Mouse (Mus musculus): ENCODE measurements around the gene Hist1h3i. TPM values are rescaled to one million over a fixed set of nuclear protein-coding genes. Genes with fewer than 3 reads are reported as not detected.
"Not testable (repeated sequence)": the region's sequence is repeated elsewhere in the genome, so short reads cannot be mapped to it uniquely, and the experiment has no call there.

Hist1h3i gene
- total and polyA plus RNA-seq, 2 experiments from 2014 or later: 20.0 to 291 TPM

DNA sequence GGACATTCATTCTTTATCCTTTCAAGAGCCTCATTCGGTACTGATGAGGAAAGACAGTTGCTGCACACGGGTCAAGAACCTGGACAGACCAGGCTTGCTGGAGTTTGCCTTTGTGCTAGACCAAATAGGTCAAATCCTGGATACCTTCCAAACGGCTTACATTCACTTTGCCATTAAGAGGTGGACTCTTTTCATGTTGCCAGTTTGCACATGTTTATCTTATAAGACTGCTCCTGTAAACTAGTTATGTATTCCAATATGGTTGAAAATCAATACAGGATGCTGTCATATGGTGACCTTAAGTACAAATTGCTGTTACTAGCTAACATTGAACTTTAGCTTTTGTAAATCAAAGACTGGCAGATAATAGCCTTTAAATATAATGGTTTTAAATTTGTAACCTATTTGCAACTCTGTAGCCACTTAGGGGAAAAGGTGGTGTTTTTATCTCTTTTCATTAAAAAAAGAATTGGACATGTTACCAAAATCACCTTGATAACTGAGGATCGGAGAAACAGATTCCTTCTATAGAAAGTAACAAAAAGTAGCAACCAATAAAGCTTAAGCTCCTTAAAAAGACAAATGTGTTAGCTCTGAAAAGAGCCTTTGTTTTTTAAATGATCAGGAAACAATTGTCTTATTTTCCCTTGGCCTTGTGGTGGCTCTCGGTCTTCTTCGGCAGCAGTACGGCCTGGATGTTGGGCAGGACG is 3.2 kb upstream of the Hist1h3i start:
- peak overlapping the region; percentile 58; the same call in 1 of the 2 replicates for H3K27ac ChIP-seq (ENCODE audit: low read depth, low read length)
- H3K4me3 ChIP-seq (ENCODE audit: low read depth, low read length): peak overlapping the region; percentile 39
- H3K36me3 ChIP-seq (ENCODE audit: insufficient read depth): no peaks in the 10 kb centered on the region
- no peaks in the 10 kb centered on the region for H3K9me3 ChIP-seq (ENCODE audit: low read length)
- WGBS: 2% methylated on average over 8 of the region's 8 CpGs
- H3K27me3 ChIP-seq (ENCODE audit: insufficient read depth, low read length): no peaks in the 10 kb centered on the region
- peak overlapping the region; percentile 62 for H3K4me2 ChIP-seq (ENCODE audit: low read depth)
- ATAC-seq (no peak), DNase-seq (no peak)
- H3K4me1 ChIP-seq (ENCODE audit: insufficient read depth): peaks cover 17% of the 10 kb centered on the region
- no peak for TF ChIP-seq CTCF (IDR thresholded peaks at IDR 0.05; ENCODE audit: low read depth)
- 0 out of 2 replicates have a peak overlapping the region, but pooled peaks have one; percentile 33 for H3K9ac ChIP-seq

DNA sequence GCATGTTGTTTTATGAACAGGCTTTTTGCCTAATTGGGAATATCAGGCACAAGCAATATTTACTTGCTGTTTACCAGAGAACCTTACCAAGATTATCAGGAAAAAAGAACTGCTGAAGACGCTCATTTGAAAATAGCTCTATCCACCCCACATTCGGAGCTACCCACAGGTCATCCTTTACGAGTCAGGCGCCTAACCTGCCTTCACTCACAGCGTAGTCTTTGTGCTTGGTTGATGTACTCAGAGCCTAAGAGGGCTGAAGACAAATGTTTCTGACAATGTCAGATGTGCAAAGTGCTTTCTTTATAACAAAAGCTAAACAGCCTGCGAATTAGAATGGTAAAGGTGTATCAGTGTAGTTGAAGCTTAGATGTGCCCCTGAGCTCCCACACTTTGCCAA is 1.1 kb upstream of the Hist1h3i start:
- Histone ChIP-seq H3K9me3 (ENCODE audit: low read length) (no peaks in the 10 kb centered on the region), H3K9ac (no peak overlapping the region), H3K4me1 (ENCODE audit: insufficient read depth) (peaks cover 29% of the 10 kb centered on the region), H3K4me2 (ENCODE audit: low read depth) (no peak overlapping the region; the same call in 1 of the 2 replicates), H3K36me3 (ENCODE audit: insufficient read depth) (no peaks in the 10 kb centered on the region), H3K27me3 (ENCODE audit: insufficient read depth, low read length) (no peaks in the 10 kb centered on the region), H3K27ac (ENCODE audit: low read depth, low read length) (no peak overlapping the region), H3K4me3 (ENCODE audit: low read depth, low read length) (no peak overlapping the region)
- TF ChIP-seq CTCF (IDR thresholded peaks at IDR 0.05; ENCODE audit: low read depth): no peak
- no peak for DNase-seq
- 21% methylated on average over 6 of the region's 6 CpGs for WGBS
- ATAC-seq: no peak

DNA sequence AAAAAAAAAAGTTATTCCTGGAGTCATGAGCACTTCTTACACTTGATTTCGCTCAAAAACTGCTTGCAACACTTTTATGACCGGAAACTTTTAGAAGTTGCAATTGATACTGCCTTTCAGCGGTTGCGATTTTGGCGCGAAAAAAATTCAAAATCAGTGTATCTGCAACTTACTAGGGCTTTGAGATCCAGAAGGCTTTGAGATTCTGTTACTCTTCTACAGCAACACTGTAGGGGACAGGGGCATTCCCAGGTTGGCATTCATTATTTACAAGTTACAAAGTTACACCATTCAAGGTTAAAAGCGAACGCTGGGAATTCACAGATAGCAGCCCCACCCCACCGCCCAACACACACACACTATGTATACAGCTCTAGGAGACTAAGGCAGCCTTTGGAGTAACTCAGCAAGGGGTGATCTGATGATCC is 578 bp upstream of the Hist1h3i start:
- TF ChIP-seq CTCF (IDR thresholded peaks at IDR 0.05; ENCODE audit: low read depth): no peak
- Histone ChIP-seq H3K4me1 (ENCODE audit: insufficient read depth) (peaks cover 29% of the 10 kb centered on the region), H3K36me3 (ENCODE audit: insufficient read depth) (no peaks in the 10 kb centered on the region), H3K4me3 (ENCODE audit: low read depth, low read length) (peak overlapping the region; percentile 39), H3K27ac (ENCODE audit: low read depth, low read length) (no peak overlapping the region), H3K9ac (no peak overlapping the region), H3K9me3 (ENCODE audit: low read length) (no peaks in the 10 kb centered on the region), H3K27me3 (ENCODE audit: insufficient read depth, low read length) (no peaks in the 10 kb centered on the region), H3K4me2 (ENCODE audit: low read depth) (peak overlapping the region; percentile 76)
- peak; percentile 61 for DNase-seq
- 2% methylated on average over 9 of the region's 9 CpGs for WGBS
- no peak for ATAC-seq

DNA sequence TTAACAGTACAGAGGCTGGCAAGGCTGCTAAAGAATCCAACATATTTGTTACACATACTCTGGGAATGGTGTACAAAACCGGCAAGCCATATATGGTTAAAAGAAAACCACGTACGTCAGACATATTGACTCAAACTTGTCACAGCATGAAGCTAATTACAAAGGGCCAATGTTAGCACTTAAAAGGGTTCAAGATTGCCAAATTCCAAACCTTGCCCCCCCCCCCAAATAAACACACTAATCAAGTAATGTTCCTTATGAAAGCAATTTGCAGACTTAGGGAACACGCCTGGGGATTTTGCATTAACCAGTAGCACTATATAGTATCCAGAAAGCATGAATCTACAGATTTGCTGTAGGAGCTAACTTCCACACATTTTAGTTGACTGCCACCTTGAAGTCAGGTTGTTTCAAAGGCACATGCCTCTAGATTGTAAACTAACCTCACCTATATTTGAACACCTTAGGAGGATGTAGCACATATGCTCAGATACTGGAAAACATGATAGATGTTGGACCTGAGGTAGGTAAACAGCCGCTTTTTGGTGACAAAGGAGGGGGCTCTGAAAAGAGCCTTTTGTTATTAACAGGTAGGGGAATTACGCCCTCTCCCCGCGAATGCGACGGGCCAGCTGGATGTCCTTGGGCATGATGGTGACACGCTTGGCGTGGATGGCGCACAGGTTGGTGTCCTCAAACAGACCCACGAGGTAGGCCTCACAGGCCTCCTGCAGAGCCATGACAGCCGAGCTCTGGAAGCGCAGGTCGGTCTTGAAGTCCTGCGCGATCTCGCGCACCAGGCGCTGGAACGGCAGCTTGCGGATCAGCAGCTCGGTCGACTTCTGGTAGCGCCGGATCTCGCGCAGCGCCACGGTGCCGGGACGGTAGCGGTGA is 562 bp downstream of the Hist1h3i start:
- H3K4me2 ChIP-seq (ENCODE audit: low read depth): peak overlapping the region; percentile 76
- not testable (repeated sequence) for H3K27me3 ChIP-seq (ENCODE audit: insufficient read depth, low read length); H3K36me3 ChIP-seq (ENCODE audit: insufficient read depth); H3K9me3 ChIP-seq (ENCODE audit: low read length)
- peak overlapping the region; percentile 57 for H3K9ac ChIP-seq
- ATAC-seq (peak; percentile 3; the same call in 1 of the 2 replicates), DNase-seq (peak; percentile 30)
- under 1% methylated on average over 12 of the region's 35 CpGs for WGBS
- peak overlapping the region; percentile 60 for H3K27ac ChIP-seq (ENCODE audit: low read depth, low read length)
- H3K4me1 ChIP-seq (ENCODE audit: insufficient read depth): peaks cover 29% of the 10 kb centered on the region
- peak overlapping the region; percentile 39 for H3K4me3 ChIP-seq (ENCODE audit: low read depth, low read length)

DNA sequence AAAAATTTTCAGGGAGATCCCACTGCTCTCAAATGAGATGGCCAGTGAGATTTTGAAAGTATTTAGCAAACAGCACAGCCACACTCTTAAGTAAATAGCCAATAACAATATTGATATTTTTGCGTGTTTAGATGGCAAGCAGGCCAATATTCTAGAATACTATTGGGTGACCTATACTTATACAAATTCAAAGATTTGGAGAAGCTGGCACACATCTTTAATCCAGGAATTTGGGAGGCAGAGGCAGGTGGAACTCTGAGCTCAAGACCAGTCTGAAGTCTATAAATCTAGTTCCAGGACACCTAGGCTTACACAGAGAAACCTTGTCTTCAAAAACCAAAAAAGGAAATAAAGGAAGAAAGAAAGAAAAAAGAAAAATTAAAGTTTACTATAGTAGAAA is 1.5 kb downstream of the Hist1h3i start:
- ATAC-seq: no peak
- peaks cover 29% of the 10 kb centered on the region for H3K4me1 ChIP-seq (ENCODE audit: insufficient read depth)
- H3K36me3 ChIP-seq (ENCODE audit: insufficient read depth): no peaks in the 10 kb centered on the region
- H3K4me2 ChIP-seq (ENCODE audit: low read depth): no peak overlapping the region
- TF ChIP-seq CTCF (IDR thresholded peaks at IDR 0.05; ENCODE audit: low read depth): no peak
- H3K9me3 ChIP-seq (ENCODE audit: low read length): no peaks in the 10 kb centered on the region
- no peak overlapping the region for H3K27ac ChIP-seq (ENCODE audit: low read depth, low read length)
- no peaks in the 10 kb centered on the region for H3K27me3 ChIP-seq (ENCODE audit: insufficient read depth, low read length)
- WGBS: 93% methylated on average over 1 of the region's 1 CpGs
- no peak overlapping the region for H3K9ac ChIP-seq
- no peak overlapping the region for H3K4me3 ChIP-seq (ENCODE audit: low read depth, low read length)
- DNase-seq: no peak

DNA sequence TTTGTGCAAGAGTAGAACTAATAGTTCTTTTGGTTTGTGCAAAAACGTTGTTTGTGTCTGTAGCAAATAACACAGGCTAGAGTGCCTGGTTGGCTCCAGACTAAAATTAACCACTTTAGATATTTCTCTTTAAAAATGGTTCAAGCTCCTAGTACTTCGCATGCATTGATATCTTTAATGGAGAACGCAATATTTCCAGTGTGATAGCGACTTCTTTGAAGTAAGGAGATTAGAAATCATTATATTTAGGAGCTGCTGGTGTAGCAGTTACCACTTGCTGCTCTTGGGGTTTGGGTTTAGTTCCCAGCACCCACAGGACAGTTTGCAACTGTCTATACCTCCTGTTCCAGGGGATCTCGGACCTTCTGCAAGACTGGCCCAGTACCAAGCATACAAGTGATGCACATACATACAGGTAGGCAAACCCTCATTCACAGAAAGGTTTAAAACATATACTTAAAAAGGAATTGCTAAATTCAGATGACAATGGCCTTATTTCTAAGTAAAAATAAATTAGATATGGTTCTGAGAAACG is 2.1 kb downstream of the Hist1h3i start:
- Histone ChIP-seq H3K36me3 (ENCODE audit: insufficient read depth) (no peaks in the 10 kb centered on the region), H3K9me3 (ENCODE audit: low read length) (no peaks in the 10 kb centered on the region), H3K27me3 (ENCODE audit: insufficient read depth, low read length) (no peaks in the 10 kb centered on the region), H3K9ac (no peak overlapping the region), H3K4me3 (ENCODE audit: low read depth, low read length) (no peak overlapping the region), H3K4me2 (ENCODE audit: low read depth) (peak overlapping the region; percentile 82), H3K4me1 (ENCODE audit: insufficient read depth) (peaks cover 25% of the 10 kb centered on the region), H3K27ac (ENCODE audit: low read depth, low read length) (no peak overlapping the region)
- TF ChIP-seq CTCF (IDR thresholded peaks at IDR 0.05; ENCODE audit: low read depth): no peak
- WGBS: 43% methylated on average over 6 of the region's 6 CpGs
- DNase-seq: no peak
- no peak for ATAC-seq
